Mouse (Mus musculus): ENCODE measurements around the gene Gm10428. TPM values are rescaled to one million over a fixed set of nuclear protein-coding genes. Genes with fewer than 3 reads are reported as not detected.

Gm10428 gene
- not detected for polyA plus RNA-seq (2021)

- peaks cover 45% of the 10 kb centered on the region for H3K27me3 ChIP-seq
- ATAC-seq (no peak), DNase-seq (ENCODE audit: low read depth, low spot score) (no peak)
- ChIA-PET POLR2A (no interaction called here), CTCF (interaction anchor here (1.3 kb wide), 1 partner anchor 8 kb away, joined by 3 read pairs; no protein-coding TSS in a partner anchor)
- TF ChIP-seq CTCF (IDR thresholded peaks at IDR 0.05): no peak
- in situ Hi-C loops (cut with MboI; ENCODE audit: low pct_unique_long_range_greater_than_20kb): no loop called here
These were observed at the start of gene Gm10428 for GRCm38 (mm10) chr11:62752780-62753179. Gene Gm10428, plus strand, starts transcription at chr11:62753100.

- in situ Hi-C loops (cut with MboI; ENCODE audit: low pct_unique_long_range_greater_than_20kb): no loop called here
These were observed 46.8 kb upstream of the Gm10428 start for GRCm38 (mm10) chr11:62706141-62706540.

GRCm38 (mm10) chr11:62708252-62708651 is 44.6 kb upstream of the Gm10428 start:
- DNase-seq (ENCODE audit: low read depth, low spot score) (no peak), ATAC-seq (no peak)
- POLR2A ChIA-PET: no interaction called here
- H3K27me3 ChIP-seq: no peaks in the 10 kb centered on the region
- in situ Hi-C loops (cut with MboI; ENCODE audit: low pct_unique_long_range_greater_than_20kb): no loop called here
- CTCF ChIA-PET: no interaction called here
- no peak for TF ChIP-seq CTCF (IDR thresholded peaks at IDR 0.05)

More at GRCm38 (mm10) chr11:62706141-62706540, 46.8 kb upstream of the Gm10428 start:
- TF ChIP-seq CTCF (IDR thresholded peaks at IDR 0.05): no peak
- ChIA-PET CTCF (interaction anchor here (1.1 to 1.5 kb wide), 2 partner anchors 10 to 13 kb away, joined by 3 to 4 read pairs; no protein-coding TSS in a partner anchor), POLR2A (no interaction called here)
- no peak for ATAC-seq
- no peaks in the 10 kb centered on the region for H3K27me3 ChIP-seq
- no peak for DNase-seq (ENCODE audit: low read depth, low spot score)

- ATAC-seq (no peak), DNase-seq (ENCODE audit: low read depth, low spot score) (no peak)
- TF ChIP-seq CTCF (IDR thresholded peaks at IDR 0.05): no peak
- no peaks in the 10 kb centered on the region for H3K27me3 ChIP-seq
- in situ Hi-C loops (cut with MboI; ENCODE audit: low pct_unique_long_range_greater_than_20kb): no loop called here
- ChIA-PET CTCF (no interaction called here), POLR2A (interaction anchor here (0.6 kb wide), 1 partner anchor 15 kb away, joined by 4 read pairs; no protein-coding TSS in a partner anchor)
These were observed 42.2 kb upstream of the Gm10428 start for GRCm38 (mm10) chr11:62710657-62711056.

GRCm38 (mm10) chr11:62728276-62728675 is 24.6 kb upstream of the Gm10428 start:
- POLR2A ChIA-PET: no interaction called here
- DNase-seq (ENCODE audit: low read depth, low spot score): no peak
- ATAC-seq: no peak
- no peak for TF ChIP-seq CTCF (IDR thresholded peaks at IDR 0.05)
- in situ Hi-C loops (cut with MboI; ENCODE audit: low pct_unique_long_range_greater_than_20kb): no loop called here
- CTCF ChIA-PET: no interaction called here
- peaks cover 5% of the 10 kb centered on the region for H3K27me3 ChIP-seq

- TF ChIP-seq CTCF (IDR thresholded peaks at IDR 0.05): no peak
- CTCF ChIA-PET: interaction anchor here (1.0 to 1.2 kb wide), 3 partner anchors 9 to 38 kb away, joined by 3 to 4 read pairs (median 3); no protein-coding TSS in a partner anchor
- in situ Hi-C loops (cut with MboI; ENCODE audit: low pct_unique_long_range_greater_than_20kb): no loop called here
- peaks cover 11% of the 10 kb centered on the region for H3K27me3 ChIP-seq
- DNase-seq (ENCODE audit: low read depth, low spot score): peak; percentile 54
- POLR2A ChIA-PET: interaction anchor here (0.6 kb wide), 1 partner anchor 110 kb away, joined by 3 read pairs; no protein-coding TSS in a partner anchor
- ATAC-seq: peak; percentile 93
These were observed 21.4 kb upstream of the Gm10428 start, which contains the start of gene Zfp287 for GRCm38 (mm10) chr11:62731311-62732021. Gene Zfp287, minus strand, starts transcription at chr11:62731905.

GRCm38 (mm10) chr11:62732022-62732387 is 20.9 kb upstream of the Gm10428 start:
- ChIA-PET CTCF (interaction anchor here (1.0 to 1.2 kb wide), 2 partner anchors 12 to 39 kb away, joined by 3 read pairs; no protein-coding TSS in a partner anchor), POLR2A (interaction anchor here (0.6 kb wide), 1 partner anchor 109 kb away, joined by 3 read pairs; no protein-coding TSS in a partner anchor)
- no peak for TF ChIP-seq CTCF (IDR thresholded peaks at IDR 0.05)
- in situ Hi-C loops (cut with MboI; ENCODE audit: low pct_unique_long_range_greater_than_20kb): no loop called here
- ATAC-seq (no peak), DNase-seq (ENCODE audit: low read depth, low spot score) (no peak)
- H3K27me3 ChIP-seq: peaks cover 11% of the 10 kb centered on the region

GRCm38 (mm10) chr11:62732665-62733064 is 20.2 kb upstream of the Gm10428 start:
- DNase-seq (ENCODE audit: low read depth, low spot score) (no peak), ATAC-seq (no peak)
- ChIA-PET CTCF (interaction anchor here (1.2 to 1.6 kb wide), 2 partner anchors 11 to 12 kb away, joined by 3 read pairs; no protein-coding TSS in a partner anchor), POLR2A (no interaction called here)
- peaks cover 11% of the 10 kb centered on the region for H3K27me3 ChIP-seq
- TF ChIP-seq CTCF (IDR thresholded peaks at IDR 0.05): no peak
- in situ Hi-C loops (cut with MboI; ENCODE audit: low pct_unique_long_range_greater_than_20kb): no loop called here

GRCm38 (mm10) chr11:62741186-62741585 is 11.7 kb upstream of the Gm10428 start:
- ChIA-PET POLR2A (no interaction called here), CTCF (interaction anchor here (0.7 to 1.6 kb wide), 3 partner anchors 10 to 160 kb away, joined by 3 to 4 read pairs (median 4); no protein-coding TSS in a partner anchor)
- in situ Hi-C loops (cut with MboI; ENCODE audit: low pct_unique_long_range_greater_than_20kb): no loop called here
- peaks cover 52% of the 10 kb centered on the region for H3K27me3 ChIP-seq
- DNase-seq (ENCODE audit: low read depth, low spot score): no peak
- ATAC-seq: no peak
- TF ChIP-seq CTCF (IDR thresholded peaks at IDR 0.05): no peak

- in situ Hi-C loops (cut with MboI; ENCODE audit: low pct_unique_long_range_greater_than_20kb): no loop called here
- CTCF ChIA-PET: interaction anchor here (1.6 kb wide), 1 partner anchor 159 kb away, joined by 4 read pairs; no protein-coding TSS in a partner anchor
- no peak for TF ChIP-seq CTCF (IDR thresholded peaks at IDR 0.05)
- peaks cover 62% of the 10 kb centered on the region for H3K27me3 ChIP-seq
- POLR2A ChIA-PET: no interaction called here
- DNase-seq (ENCODE audit: low read depth, low spot score) (no peak), ATAC-seq (no peak)
These were observed 10.5 kb upstream of the Gm10428 start for GRCm38 (mm10) chr11:62742261-62742957.

Measured in Patski (cell line).